Mouse (Mus musculus) lung, embryonic 14.5 days (tissue): Measurements from ENCODE around the gene Helb. TPM values are rescaled to one million over a fixed set of nuclear protein-coding genes. Genes with fewer than 3 reads are reported as not detected.

Experiments used
- ATAC-seq: fragments of 200-750 bp; cut with Nextera tagmentation; 2 replicates; pipeline ENCODE4 v1.8.0; 2017; ENCODE audit warnings: mild to moderate bottlenecking, moderate TSS enrichment, moderate library complexity; ENCODE audit not compliant: insufficient read depth
- DNase-seq: peaks from one replicate; pipeline ENCODE4 v3.0.0-alpha.2; 2015
- H3K27ac ChIP-seq: fragments of 300-500 bp; sonication (generic); 2 replicates; pipeline ENCODE4 v1.5.1; 2014; ENCODE audit warnings: low read depth, mild to moderate bottlenecking, moderate library complexity
- H3K27me3 ChIP-seq: fragments of 300-500 bp; sonication (generic); 2 replicates; pipeline ENCODE4 v1.6.1; 2014; ENCODE audit warnings: low read length, control low read depth; ENCODE audit not compliant: insufficient read depth
- H3K36me3 ChIP-seq: fragments of 300-500 bp; sonication (generic); 2 replicates; pipeline ENCODE4 v1.6.1; 2014; ENCODE audit warnings: control low read depth; ENCODE audit not compliant: insufficient read depth
- H3K4me1 ChIP-seq: fragments of 300-500 bp; sonication (generic); 2 replicates; pipeline ENCODE4 v1.6.1; 2014; ENCODE audit warnings: antibody characterized with exemption, control low read depth; ENCODE audit not compliant: insufficient read depth
- H3K4me2 ChIP-seq: fragments of 300-500 bp; sonication (generic); 2 replicates; pipeline ENCODE4 v1.6.1; 2014; ENCODE audit warnings: mild to moderate bottlenecking
- H3K4me3 ChIP-seq: fragments of 300-500 bp; sonication (generic); 2 replicates; pipeline ENCODE4 v1.5.1; 2014; ENCODE audit warnings: low read depth, low read length
- H3K9ac ChIP-seq: fragments of 300-500 bp; sonication (generic); 2 replicates; pipeline ENCODE4 v1.6.1; 2014
- H3K9me3 ChIP-seq: fragments of 300-500 bp; sonication (generic); 2 replicates; pipeline ENCODE4 v1.6.1; 2016; ENCODE audit warnings: low read depth, low read length, control low read depth
- CTCF ChIP-seq: IDR thresholded peaks from 2 replicates; pipeline ENCODE4 v1.5.1; 2016; ENCODE audit warnings: antibody characterized with exemption, low read depth
- WGBS: fragments of 180-500 bp; shearing (Covaris S2); extraction: QIAGEN DNeasy Blood & Tissue Kit; methylation state at CpG from one replicate; pipeline ENCODE4 v1.1.7; 2014; 5-methylcytosine and 5-hydroxymethylcytosine counted together
- polyA plus RNA-seq: library from polyadenylated mRNA; unstranded; fragments of >200 nt; fragmentation: Nextera tagmentation; extraction: Ambion mirVana; gene quantifications from 2 replicates; pipeline ENCODE4 v1.2.1, GENCODE M21; 2014

Helb gene
- polyA plus RNA-seq, 1 experiment from 2014 or later = 5.4 TPM

DNA sequence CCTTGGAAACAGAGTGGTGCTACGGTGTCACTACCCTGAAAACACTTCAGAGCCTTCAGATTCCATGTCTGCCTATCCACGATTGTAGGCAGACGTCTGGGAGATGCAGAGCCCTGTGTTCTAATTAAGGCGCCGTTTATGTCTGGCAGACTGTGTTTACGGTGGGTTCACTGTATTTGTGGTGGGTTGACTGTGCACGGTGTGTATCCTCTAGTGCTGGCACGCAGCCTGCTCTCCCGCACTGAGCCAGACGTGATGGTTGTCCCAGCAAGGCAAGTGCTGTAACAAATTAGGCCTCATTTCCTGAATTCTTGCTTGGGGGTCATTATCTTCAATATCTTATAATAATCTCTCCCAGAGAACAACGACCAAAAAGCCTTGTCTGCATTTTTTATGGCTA is 20.9 kb upstream of the Helb start:
- H3K9me3 ChIP-seq = no peaks in the 10 kb centered on the region
- no peaks in the 10 kb centered on the region for H3K27me3 ChIP-seq
- 48% methylated on average over 11 of the region's 11 CpGs for WGBS
- no peaks in the 10 kb centered on the region for H3K4me1 ChIP-seq
- no peak overlapping the region for H3K27ac ChIP-seq
- H3K9ac ChIP-seq = no peak overlapping the region
- H3K36me3 ChIP-seq = no peaks in the 10 kb centered on the region
- DNase-seq (no peak), ATAC-seq (0 out of 2 replicates have a peak, but pooled peaks have one; percentile 8)
- no peak overlapping the region for H3K4me2 ChIP-seq
- no peak overlapping the region for H3K4me3 ChIP-seq
- TF ChIP-seq CTCF = no peak

DNA sequence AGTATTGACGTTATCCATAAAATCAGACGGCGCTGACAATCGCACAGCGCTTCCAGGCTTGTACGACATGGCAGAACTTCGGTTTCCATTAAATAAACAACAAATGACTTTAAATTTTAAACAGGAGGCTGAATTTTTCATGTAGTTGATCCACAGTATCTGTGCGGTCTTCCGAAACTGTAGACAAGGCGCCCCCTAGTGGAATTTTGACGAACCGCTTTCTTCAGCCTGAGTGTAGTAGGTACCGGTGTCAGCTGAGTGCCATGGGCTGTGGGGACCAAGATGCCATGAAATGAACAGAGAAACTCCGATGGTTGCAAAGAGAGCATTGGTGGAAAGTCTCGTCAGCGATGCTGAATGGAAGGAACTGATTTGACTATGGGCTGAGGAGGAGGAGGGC is 17.8 kb upstream of the Helb start:
- whole genome bisulfite sequencing = 60% methylated on average over 16 of the region's 16 CpGs

DNA sequence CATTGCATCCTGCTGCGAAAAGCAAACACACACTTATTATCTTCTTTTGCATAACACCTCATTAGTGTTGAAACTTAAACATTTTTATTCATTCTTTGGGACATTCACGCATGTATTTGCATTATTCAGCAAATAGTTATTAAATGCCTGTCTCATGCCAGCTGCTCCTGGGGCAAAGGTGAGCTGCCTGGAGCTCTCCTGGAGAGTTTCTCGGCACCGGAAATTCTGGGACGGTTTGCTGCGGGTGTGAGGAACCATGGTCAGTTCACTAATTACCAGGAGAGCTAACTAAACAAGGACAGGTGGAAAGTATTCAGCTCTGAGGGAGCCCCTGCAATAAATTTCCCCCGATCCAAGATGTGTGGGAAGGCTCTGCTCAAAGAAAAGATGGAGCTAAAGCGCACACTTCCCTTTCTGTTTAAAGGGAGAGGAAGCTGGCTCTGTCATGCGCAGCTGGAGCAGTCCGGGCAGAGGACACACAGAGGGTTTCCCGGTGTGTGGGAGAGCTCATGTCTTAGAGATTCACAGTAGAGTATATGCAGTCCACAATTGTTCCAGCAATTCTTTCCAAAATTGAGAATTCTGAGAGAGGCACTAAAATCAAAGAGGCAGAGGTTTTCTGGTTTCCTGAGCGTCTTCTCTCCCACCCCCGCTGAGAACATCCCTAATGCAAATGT is 16.0 kb upstream of the Helb start:
- Histone ChIP-seq H3K27me3 (no peaks in the 10 kb centered on the region), H3K36me3 (no peaks in the 10 kb centered on the region), H3K9me3 (no peaks in the 10 kb centered on the region), H3K4me1 (no peaks in the 10 kb centered on the region), H3K4me2 (no peak overlapping the region; the same call in 1 of the 2 replicates), H3K27ac (no peak overlapping the region), H3K4me3 (no peak overlapping the region), H3K9ac (no peak overlapping the region)
- 29% methylated on average over 13 of the region's 13 CpGs for whole genome bisulfite sequencing
- ATAC-seq = no peak
- no peak for TF ChIP-seq CTCF
- no peak for DNase-seq

More for the DNA sequence above, 17.8 kb upstream of the Helb start:
- peak; percentile 78 for DNase-seq
- H3K4me3 ChIP-seq = no peak overlapping the region
- H3K4me1 ChIP-seq = no peaks in the 10 kb centered on the region
- no peak overlapping the region for H3K4me2 ChIP-seq
- 0 out of 2 replicates have a peak, but pooled peaks have one; percentile 31 for ATAC-seq
- H3K27me3 ChIP-seq = no peaks in the 10 kb centered on the region
- no peak overlapping the region for H3K27ac ChIP-seq
- no peaks in the 10 kb centered on the region for H3K36me3 ChIP-seq
- H3K9ac ChIP-seq = no peak overlapping the region
- TF ChIP-seq CTCF = peak; percentile 69
- H3K9me3 ChIP-seq = no peaks in the 10 kb centered on the region

DNA sequence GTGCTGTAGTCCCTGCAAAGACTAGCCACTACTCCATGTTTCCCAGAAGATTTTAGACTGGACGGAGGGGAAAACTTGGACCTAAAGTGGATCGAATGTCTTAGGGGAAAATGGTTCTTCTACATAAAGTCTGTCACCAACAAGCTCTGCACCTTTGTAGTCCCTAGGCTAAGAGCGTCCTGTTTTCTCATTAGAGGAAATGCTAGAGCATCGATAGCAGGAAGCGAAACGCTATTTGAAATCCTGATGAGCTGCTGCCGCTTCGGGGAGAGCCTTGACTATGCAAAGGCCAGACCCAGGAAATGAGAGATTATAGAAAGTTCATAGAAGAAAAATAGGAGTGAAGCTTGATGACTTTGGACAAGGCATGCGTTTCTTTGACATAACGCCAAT is 12.7 kb upstream of the Helb start:
- no peaks in the 10 kb centered on the region for H3K9me3 ChIP-seq
- no peak for DNase-seq
- H3K4me3 ChIP-seq = no peak overlapping the region
- ATAC-seq = no peak
- H3K36me3 ChIP-seq = no peaks in the 10 kb centered on the region
- 71% methylated on average over 10 of the region's 10 CpGs for WGBS
- H3K4me2 ChIP-seq = no peak overlapping the region
- no peak overlapping the region for H3K27ac ChIP-seq
- H3K27me3 ChIP-seq = no peaks in the 10 kb centered on the region
- no peak for TF ChIP-seq CTCF
- H3K4me1 ChIP-seq = no peaks in the 10 kb centered on the region
- no peak overlapping the region for H3K9ac ChIP-seq

DNA sequence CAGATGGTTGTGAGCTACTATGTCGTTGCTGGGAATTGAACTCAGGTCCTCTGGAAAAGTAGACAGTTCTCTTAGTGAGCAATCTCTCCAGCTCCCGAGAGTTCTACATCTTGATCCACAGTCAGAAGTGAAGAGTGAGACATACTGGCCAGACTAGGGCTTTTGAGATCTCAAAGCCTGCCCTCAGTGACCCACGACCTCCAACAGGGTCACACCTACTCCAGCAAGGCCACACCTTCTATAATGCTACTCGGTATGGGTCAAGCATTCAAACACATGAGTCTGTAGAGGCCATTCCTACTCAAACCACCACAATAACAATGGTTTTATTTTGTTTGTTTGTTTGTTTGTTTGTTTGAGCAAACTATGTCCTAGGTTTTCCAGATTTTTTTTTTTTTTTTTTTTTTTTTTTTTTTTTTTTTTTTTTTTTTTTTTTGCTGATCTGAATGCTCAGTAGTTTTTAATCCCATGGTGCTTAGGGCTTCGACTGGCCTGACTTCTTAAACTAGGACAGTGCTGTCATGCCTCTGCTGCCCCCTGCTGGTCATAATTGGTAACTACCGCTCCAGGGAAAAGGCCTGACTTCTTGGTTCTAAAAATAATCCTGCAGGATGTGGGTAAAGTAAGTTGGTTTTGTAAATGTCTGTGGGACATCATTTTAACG is 12.1 kb upstream of the Helb start:
- H3K36me3 ChIP-seq = no peaks in the 10 kb centered on the region
- H3K4me3 ChIP-seq = no peak overlapping the region
- no peak overlapping the region for H3K4me2 ChIP-seq
- TF ChIP-seq CTCF = peak; percentile 91
- H3K27ac ChIP-seq = no peak overlapping the region
- 48% methylated on average over 7 of the region's 7 CpGs for WGBS
- ATAC-seq = peak; percentile 70; the same call in 1 of the 2 replicates
- H3K4me1 ChIP-seq = no peaks in the 10 kb centered on the region
- no peaks in the 10 kb centered on the region for H3K9me3 ChIP-seq
- peak; percentile 92 for DNase-seq
- H3K27me3 ChIP-seq = no peaks in the 10 kb centered on the region
- no peak overlapping the region for H3K9ac ChIP-seq

DNA sequence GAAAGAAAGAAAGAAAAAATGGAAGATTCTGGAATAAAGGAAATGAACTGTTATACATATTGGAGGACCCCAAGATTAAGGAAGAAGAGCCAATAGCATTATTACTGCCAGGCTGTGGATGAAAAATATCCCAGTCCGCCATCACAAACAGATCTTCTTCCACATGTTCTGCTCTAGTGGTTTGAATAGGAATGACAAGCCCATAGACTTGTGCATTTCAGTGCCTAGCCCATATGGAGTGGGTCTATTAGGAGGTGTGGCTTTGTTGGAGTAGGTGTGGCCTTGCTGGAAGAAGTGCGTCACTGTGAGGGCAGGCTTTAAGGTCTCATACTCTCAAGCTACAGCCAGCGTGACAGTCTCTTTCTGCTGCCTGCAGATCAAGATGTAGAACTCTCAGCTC is 10.9 kb upstream of the Helb start:
- no peak for TF ChIP-seq CTCF
- H3K4me2 ChIP-seq = no peak overlapping the region

DNA sequence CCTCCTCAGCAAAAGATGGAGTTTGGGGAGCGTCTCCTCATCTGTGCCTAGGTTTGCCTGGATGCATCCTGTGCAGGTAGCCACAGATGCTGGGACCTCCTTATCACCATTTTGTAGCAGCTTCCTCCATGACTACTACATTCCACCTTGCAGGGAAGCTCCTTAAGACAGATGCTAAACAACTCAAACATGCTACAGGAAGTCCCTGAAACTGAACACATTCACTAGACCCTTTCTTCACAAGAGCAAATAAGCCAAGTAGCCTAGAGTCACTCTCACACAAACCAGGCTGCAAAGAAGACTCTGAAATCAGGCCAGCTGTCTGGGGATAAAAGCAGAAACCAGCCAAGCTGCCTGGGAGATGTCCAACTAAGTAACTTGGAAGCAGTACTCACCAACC is 2.5 kb upstream of the Helb start:
- no peaks in the 10 kb centered on the region for H3K36me3 ChIP-seq
- no peak overlapping the region for H3K4me3 ChIP-seq
- WGBS = 96% methylated on average over 1 of the region's 1 CpGs
- H3K4me1 ChIP-seq = no peaks in the 10 kb centered on the region
- no peak overlapping the region for H3K4me2 ChIP-seq
- no peak overlapping the region for H3K9ac ChIP-seq
- ATAC-seq (no peak), DNase-seq (no peak)
- no peaks in the 10 kb centered on the region for H3K27me3 ChIP-seq
- no peak for TF ChIP-seq CTCF
- no peaks in the 10 kb centered on the region for H3K9me3 ChIP-seq
- no peak overlapping the region for H3K27ac ChIP-seq

More for the DNA sequence above, 10.9 kb upstream of the Helb start:
- ATAC-seq (no peak), DNase-seq (no peak)
- H3K4me1 ChIP-seq = no peaks in the 10 kb centered on the region
- 81% methylated on average over 3 of the region's 3 CpGs for WGBS
- no peak overlapping the region for H3K4me3 ChIP-seq
- H3K9ac ChIP-seq = no peak overlapping the region
- H3K27me3 ChIP-seq = no peaks in the 10 kb centered on the region
- H3K9me3 ChIP-seq = no peaks in the 10 kb centered on the region
- no peaks in the 10 kb centered on the region for H3K36me3 ChIP-seq
- H3K27ac ChIP-seq = no peak overlapping the region
